Mouse (Mus musculus) ES-Bruce4 (cell line): ENCODE results near the gene Cytip.

Source experiments
- CTCF ChIP-seq: IDR thresholded peaks from one replicate; pipeline ENCODE4 v1.8.1; 2011; ENCODE audit warnings: low read depth, low read length
- POLR2A ChIP-seq: IDR thresholded peaks from one replicate; pipeline ENCODE4 v1.8.1; 2011; ENCODE audit warnings: low read length; ENCODE audit not compliant: insufficient read depth

GRCm38 (mm10) chr2:58129903-58130302, 65.4 kb downstream of the Cytip start:
- TF ChIP-seq CTCF (no peak), POLR2A (no peak)
